29 mouse cellular contexts compared by ENCODE assay signal in the genomic region with DNA sequence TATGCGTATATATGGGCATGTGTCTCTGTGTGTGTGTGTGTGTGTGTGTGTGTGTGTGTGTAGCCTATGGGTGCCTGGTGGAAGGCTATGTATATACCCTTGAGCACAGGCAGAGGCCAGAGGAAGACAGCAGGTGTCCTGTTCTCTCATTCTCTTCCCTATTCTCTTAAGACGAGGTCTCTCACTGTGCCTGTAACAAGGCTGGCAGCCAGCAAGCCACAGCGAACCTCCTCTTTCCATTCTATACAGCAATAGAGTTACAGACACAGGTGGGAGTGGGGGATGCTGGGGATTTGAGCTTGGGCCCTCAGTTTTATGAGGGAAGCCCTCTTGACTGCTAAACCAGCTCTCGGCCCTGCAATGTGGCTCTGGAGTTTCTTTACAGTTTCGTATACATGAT.
"Had no signal": no experiment of that assay in that cellular context is flagged by ENCODE, and none has a peak within 500 bp of the region (broad histone marks: within the 10 kb centered on the region; RNA-seq: fewer than 3 reads in every experiment).

No protein-coding gene starts in this region.

- H3K9ac ChIP-seq: heart, embryonic 12.5 days; heart, embryonic 13.5 days; heart, embryonic 15.5 days; hindbrain, embryonic 12.5 days; hindbrain, embryonic 13.5 days; hindbrain, embryonic 14.5 days; hindbrain, embryonic 15.5 days; intestine, embryonic 15.5 days; kidney, embryonic 15.5 days had no signal

- H3K4me2 ChIP-seq: heart, embryonic 11.5 days; heart, embryonic 12.5 days; heart, embryonic 13.5 days; heart, embryonic 15.5 days; hindbrain, embryonic 12.5 days; hindbrain, embryonic 13.5 days; hindbrain, embryonic 14.5 days; hindbrain, embryonic 15.5 days; intestine, embryonic 15.5 days; kidney, embryonic 15.5 days had no signal

- DNase-seq: heart, postnatal 10 days; heart, postnatal 14 days; heart, postnatal 36 days; heart, postnatal 4 days; kidney, adult 11 months; kidney, adult 18-20 months; kidney, adult 8-10 months; kidney, adult 9 months; kidney, postnatal 10 days; kidney, postnatal 25 days; kidney, postnatal 36 days; kidney, postnatal 4 days; layer of hippocampus, adult 9-11 months; layer of hippocampus, postnatal 36 days had no signal

- H3K4me1 ChIP-seq: hindbrain, embryonic 12.5 days had no signal

- H3K27ac ChIP-seq: heart, embryonic 13.5 days; heart, embryonic 15.5 days; hindbrain, embryonic 10.5 days; hindbrain, embryonic 12.5 days; hindbrain, embryonic 13.5 days; hindbrain, embryonic 14.5 days; hindbrain, embryonic 15.5 days; hindbrain, postnatal 0 days; intestine, embryonic 15.5 days; layer of hippocampus, adult 2 months; left cerebral cortex, adult 2 months had no signal

- H3K36me3 ChIP-seq: heart, embryonic 12.5 days; heart, embryonic 13.5 days; heart, embryonic 15.5 days; hindbrain, embryonic 10.5 days; hindbrain, embryonic 12.5 days; hindbrain, embryonic 13.5 days; hindbrain, embryonic 15.5 days; intestine, embryonic 15.5 days; kidney, embryonic 15.5 days had no signal

- H3K27me3 ChIP-seq: heart, embryonic 12.5 days; heart, embryonic 13.5 days; heart, embryonic 15.5 days; hindbrain, embryonic 12.5 days; hindbrain, embryonic 13.5 days; hindbrain, embryonic 15.5 days; intestine, embryonic 15.5 days; kidney, embryonic 15.5 days had no signal

- H3K4me3 ChIP-seq: heart, embryonic 12.5 days; heart, embryonic 13.5 days; heart, embryonic 15.5 days; hindbrain, embryonic 10.5 days; hindbrain, embryonic 12.5 days; hindbrain, embryonic 13.5 days; hindbrain, embryonic 15.5 days; intestine, embryonic 15.5 days; kidney, embryonic 15.5 days; layer of hippocampus, adult 2 months; left cerebral cortex, adult 2 months had no signal

- H3K9me3 ChIP-seq: heart, embryonic 12.5 days; heart, embryonic 13.5 days; heart, embryonic 15.5 days; hindbrain, embryonic 10.5 days; hindbrain, embryonic 12.5 days; hindbrain, embryonic 13.5 days; hindbrain, embryonic 15.5 days; intestine, embryonic 15.5 days; kidney, embryonic 15.5 days had no signal

- ATAC-seq: hindbrain, embryonic 16.5 days; hindbrain, postnatal 0 days had no signal
